Mouse (Mus musculus): ENCODE results near the gene Col6a5. TPM values are rescaled to one million over a fixed set of nuclear protein-coding genes. Genes with fewer than 3 reads are reported as not detected.
A peak's percentile ranks its signal among the peaks of the same experiment; 100 is the strongest.

Col6a5 gene
- under 1 TPM; 0.44 to 0.82 TPM for total RNA-seq (2021)
- long read RNA-seq, experiment 1, result 0 reads
- long read RNA-seq, experiment 2, result 0 reads

GRCm38 (mm10) chr9:105960533-105960932 lies at the start of gene Col6a5:
Gene Col6a5, minus strand, starts transcription at chr9:105960643.
- peak; percentile 64 for DNase-seq
- intact Hi-C loops (cut with DNase I; ENCODE audit: low total_unique reads), result no loop called here

- DNase-seq, result no peak
- intact Hi-C loops (cut with DNase I; ENCODE audit: low total_unique reads), result no loop called here
Measured at GRCm38 (mm10) chr9:105997955-105998354, 37.5 kb upstream of the Col6a5 start.

- intact Hi-C loops (cut with DNase I; ENCODE audit: low total_unique reads), result no loop called here
- DNase-seq, result no peak
Measured at GRCm38 (mm10) chr9:105992425-105992824, 32.0 kb upstream of the Col6a5 start.

DNA sequence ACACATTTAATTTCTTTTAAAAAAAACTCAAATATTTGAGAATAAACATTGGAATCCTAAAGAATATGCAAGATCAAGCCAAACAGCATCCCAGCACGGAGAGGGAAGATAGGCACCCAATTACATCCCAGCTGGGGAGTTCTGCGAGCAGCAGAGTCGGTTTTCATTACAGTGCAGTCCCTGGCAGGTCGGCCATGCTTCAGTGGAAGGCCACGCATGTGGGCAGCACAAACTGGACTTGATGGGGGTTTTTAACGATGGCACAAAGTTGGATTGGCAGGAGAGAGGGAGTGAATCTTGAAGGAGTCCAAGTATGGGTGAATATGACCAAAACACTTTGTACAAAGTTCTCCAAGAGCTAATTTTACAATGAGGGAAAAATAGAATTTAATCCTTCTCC lies 29.7 kb upstream of the Col6a5 start:
- intact Hi-C loops (cut with DNase I; ENCODE audit: low total_unique reads), result no loop called here
- no peak for DNase-seq

DNA sequence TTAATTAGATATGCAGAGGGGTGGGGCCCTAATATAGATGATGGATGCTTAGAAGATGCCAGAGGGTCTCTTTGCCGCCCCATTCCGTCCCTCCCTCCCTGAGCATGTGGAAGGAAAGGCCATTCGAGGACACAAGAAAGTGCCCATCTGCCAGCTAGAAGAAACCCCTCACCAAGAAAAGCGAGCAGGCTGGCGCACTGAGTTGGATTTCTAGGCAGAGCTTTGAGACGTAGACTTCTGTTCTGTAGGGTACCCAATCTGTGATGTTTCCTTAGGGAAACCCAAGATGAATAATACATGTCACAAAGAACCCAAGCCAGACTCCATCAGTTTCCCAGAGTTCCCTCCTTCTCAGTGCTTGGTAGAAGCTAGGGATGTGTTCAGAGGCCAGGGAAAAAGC lies 29.0 kb upstream of the Col6a5 start:
- intact Hi-C loops (cut with DNase I; ENCODE audit: low total_unique reads), result loop anchor here (10.0 kb wide), 1 partner anchor 295 kb away; no protein-coding TSS in a partner anchor
- DNase-seq, result no peak

GRCm38 (mm10) chr9:105988096-105988495 lies 27.7 kb upstream of the Col6a5 start:
- intact Hi-C loops (cut with DNase I; ENCODE audit: low total_unique reads), result loop anchor here (10.0 kb wide), 1 partner anchor 293 kb away; no protein-coding TSS in a partner anchor
- no peak for DNase-seq

DNA sequence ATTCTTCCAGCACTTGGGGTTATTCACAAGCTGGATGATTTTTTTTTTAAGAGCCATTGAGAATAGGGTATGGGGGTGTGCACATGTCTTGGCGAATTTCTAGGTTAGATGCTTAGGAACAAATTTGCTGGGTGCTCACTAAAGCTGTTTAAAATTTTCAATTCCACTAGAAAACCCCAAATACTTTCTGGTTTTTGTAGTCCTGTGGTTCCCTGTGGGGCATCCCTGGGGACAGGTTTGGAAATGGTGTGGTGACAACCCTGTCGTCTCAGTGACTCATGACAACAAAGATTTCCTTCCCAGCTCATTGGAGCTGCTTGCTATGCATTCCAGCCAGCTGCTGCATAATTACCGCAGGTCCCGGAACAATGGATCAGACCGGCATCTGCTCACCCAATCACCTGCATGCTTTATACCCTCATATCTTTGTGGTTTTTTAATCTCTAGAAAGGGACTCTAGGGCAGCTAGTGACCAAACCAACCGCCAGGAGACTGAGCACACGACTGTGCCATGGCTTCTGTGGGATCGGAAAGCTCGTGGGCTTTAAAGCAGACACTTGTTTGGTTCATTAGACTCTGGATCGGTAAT lies 24.6 kb upstream of the Col6a5 start:
- intact Hi-C loops (cut with DNase I; ENCODE audit: low total_unique reads), result loop anchor here (10.0 kb wide), 1 partner anchor 290 kb away; no protein-coding TSS in a partner anchor
- no peak for DNase-seq

DNA sequence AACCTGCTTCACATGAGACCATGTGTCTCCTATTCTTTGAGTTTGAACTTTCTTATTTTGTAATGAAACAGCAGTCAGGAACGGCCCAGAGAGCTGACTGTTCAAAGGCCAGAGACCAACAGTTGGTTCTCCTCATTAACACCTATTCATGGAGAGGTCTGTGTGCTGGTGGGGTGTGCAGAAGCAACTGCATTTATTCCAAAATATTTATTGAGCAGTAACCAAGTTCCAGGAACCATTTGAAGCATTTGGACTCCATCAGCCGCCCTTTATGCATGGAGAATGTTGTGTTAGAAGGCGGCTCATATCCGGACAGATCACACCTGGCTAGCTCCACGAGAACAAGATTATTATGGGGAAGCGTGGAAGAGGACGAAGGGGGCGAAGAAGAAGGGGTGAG lies 18.0 kb upstream of the Col6a5 start:
- intact Hi-C loops (cut with DNase I; ENCODE audit: low total_unique reads), result no loop called here
- DNase-seq, result no peak

DNA sequence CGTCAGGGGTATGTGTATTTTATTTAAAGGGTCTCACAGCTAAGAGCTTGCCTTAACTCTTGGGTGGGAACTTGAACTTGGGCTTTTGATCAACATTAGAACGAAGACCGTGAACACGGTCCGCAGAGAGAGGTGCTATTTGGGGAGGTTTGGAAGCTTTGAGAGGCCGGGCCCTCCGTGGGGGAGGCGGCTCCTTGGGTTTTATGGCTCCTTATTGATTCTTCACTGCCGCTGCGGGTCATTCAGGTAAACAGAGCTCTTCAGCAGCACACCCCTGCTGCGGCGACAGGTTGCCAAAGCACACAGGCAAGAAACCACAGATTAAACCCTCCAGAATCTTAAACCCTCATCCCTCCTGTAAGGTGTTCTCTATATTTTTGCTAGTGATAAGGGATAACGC lies 16.4 kb upstream of the Col6a5 start:
- intact Hi-C loops (cut with DNase I; ENCODE audit: low total_unique reads), result no loop called here

DNA sequence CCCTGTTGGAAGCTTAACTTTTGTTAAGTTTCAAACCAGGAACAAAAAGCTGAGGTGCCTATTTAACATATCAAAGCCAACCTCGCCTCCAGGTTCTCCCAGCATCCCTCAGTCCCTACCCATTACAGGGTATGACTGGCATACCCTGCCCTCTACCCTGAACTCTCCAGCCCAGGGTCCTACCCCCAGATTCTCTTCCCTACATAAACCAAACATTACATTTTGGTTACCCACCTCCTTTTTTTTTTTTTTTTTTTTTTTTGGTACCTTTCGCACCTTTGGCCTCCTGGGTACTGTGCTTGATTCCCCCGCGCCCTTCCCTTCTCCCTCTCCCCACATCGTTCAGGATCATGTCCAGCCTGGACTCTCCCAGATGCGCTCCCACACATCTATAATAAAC lies 15.9 kb upstream of the Col6a5 start:
- intact Hi-C loops (cut with DNase I; ENCODE audit: low total_unique reads), result no loop called here
- DNase-seq, result no peak

More for the DNA sequence above, 16.4 kb upstream of the Col6a5 start:
- DNase-seq, result no peak

DNA sequence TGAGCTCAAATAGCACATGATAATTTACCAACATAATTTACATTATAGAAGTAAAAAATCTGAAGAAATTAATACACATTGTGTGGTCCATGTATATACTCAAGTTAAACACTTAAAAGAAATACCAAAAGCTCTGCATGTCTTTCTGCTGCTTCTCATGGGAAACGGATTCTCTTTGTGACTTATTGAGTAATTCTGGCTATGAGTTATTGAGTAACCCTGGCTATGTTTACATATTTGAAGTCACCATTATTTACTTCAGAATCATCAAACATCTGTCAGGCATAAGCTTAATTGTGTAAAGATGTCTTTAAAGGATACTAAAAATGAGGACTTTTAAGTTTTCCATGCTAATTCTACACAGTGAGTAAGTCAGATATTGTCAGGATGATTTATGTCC lies 13.3 kb upstream of the Col6a5 start:
- no peak for DNase-seq
- intact Hi-C loops (cut with DNase I; ENCODE audit: low total_unique reads), result no loop called here

DNA sequence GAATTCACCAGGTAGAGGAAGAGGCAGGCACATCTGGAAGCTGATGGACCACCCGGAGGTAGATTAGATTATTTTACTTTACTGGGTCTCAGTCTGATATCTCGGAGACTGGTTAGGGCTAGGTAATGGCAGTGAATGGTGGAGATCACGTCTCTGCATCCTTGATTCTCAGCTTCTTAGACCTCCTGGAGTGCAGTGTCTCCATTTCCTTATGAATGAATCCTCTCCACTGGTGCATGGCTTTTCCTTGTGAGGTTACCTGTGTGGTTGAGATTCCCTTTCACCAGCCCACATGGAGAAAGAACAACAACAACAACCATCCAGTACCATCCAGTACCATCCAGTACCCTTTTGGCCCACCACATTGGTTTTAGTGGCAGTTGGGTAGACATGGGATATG lies 11.6 kb upstream of the Col6a5 start:
- DNase-seq, result no peak
- intact Hi-C loops (cut with DNase I; ENCODE audit: low total_unique reads), result no loop called here

DNA sequence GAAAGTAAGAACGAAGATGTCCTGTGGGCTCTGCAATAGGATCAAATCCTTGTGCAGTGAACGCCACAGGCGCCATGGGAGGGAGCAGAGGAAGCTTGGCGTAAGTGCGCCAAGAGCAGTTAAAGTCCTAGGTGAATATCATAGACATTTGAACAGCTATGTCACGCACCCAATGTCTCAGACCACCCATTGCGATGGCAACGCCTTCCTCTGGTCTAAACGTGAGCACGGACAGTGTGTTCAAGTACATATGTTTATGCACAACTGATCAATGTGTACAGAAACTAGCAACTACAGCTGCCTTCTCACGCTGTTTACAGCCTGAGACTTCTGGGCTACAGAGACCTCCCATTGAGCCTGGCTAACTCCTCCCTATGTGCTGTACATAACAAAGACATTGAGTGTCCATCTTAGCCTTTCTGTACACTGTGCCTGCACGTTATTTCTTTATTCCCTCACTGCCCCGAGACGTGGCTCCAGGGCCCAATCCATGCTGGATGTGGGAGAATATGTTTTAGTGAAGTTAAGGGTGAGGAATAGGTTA lies 11.0 kb upstream of the Col6a5 start:
- no peak for DNase-seq
- intact Hi-C loops (cut with DNase I; ENCODE audit: low total_unique reads), result no loop called here

DNA sequence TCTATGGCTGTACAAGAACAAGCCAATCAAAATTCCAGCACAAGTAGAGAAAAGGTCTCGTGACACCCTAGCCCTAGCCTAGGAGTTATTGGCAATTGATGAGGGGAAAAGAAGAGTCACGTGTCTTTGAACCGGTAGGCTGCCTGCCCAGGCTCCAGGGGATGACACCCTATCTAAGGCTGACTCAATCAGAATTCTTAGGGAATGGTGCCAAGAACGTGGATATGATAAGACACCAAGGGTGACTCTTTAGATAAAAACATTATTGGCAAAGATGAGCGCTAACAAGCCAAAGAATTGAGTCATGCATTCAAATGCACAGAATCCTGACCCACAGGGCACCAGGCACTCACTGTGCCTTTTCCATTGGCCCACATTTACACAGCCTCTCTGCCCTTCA lies 10.5 kb upstream of the Col6a5 start:
- intact Hi-C loops (cut with DNase I; ENCODE audit: low total_unique reads), result no loop called here
- DNase-seq, result no peak

DNA sequence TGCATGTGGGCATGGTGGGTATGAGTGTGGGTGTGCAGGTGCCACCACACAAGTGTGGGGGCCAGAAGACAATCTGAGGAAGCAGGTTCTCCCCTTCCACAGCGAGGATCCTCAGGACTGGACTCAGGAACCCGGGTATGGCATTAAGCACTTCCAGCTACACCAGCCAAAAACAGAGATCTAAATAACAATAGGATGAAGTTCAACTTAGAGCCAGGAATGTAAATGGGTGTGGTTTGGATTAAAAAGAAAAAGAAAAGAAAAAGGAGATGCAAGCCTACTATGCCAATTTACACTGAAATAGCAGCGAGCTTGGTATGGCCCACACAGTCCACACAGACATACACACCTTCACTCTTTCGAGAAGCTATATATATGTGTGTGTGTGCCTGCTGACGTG lies 7.5 kb upstream of the Col6a5 start:
- intact Hi-C loops (cut with DNase I; ENCODE audit: low total_unique reads), result no loop called here
- DNase-seq, result no peak

- intact Hi-C loops (cut with DNase I; ENCODE audit: low total_unique reads), result no loop called here
- DNase-seq, result no peak
Measured at GRCm38 (mm10) chr9:105959116-105959515, 1.3 kb downstream of the Col6a5 start.

GRCm38 (mm10) chr9:105949755-105950154 lies 10.7 kb downstream of the Col6a5 start:
- no peak for DNase-seq
- intact Hi-C loops (cut with DNase I; ENCODE audit: low total_unique reads), result no loop called here

DNA sequence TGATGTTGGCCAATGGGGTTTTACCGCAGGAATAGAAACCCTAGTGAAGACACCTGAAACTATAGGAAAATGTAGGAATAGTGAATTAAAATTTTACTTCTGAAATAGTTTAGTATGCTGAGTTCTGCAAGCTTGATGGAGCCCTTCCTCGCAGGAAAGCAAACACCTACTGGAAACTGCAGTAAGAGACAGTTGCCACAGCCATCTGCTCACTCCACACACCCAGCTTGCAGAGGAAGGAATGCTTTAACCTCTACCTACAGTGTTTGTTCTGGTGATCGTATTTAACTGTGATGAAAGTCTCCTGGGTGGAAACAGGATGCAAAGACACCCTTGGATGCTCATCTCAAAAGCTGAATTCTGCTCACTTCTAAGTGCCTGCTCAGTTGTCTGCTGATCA lies 12.9 kb downstream of the Col6a5 start:
- intact Hi-C loops (cut with DNase I; ENCODE audit: low total_unique reads), result no loop called here
- no peak for DNase-seq

- no peak for DNase-seq
- intact Hi-C loops (cut with DNase I; ENCODE audit: low total_unique reads), result no loop called here
Measured at GRCm38 (mm10) chr9:105933816-105934215, 26.6 kb downstream of the Col6a5 start.

- intact Hi-C loops (cut with DNase I; ENCODE audit: low total_unique reads), result no loop called here
- DNase-seq, result no peak
Measured at GRCm38 (mm10) chr9:105929287-105929686, 31.2 kb downstream of the Col6a5 start.

GRCm38 (mm10) chr9:105928406-105929071 lies 31.9 kb downstream of the Col6a5 start:
- intact Hi-C loops (cut with DNase I; ENCODE audit: low total_unique reads), result no loop called here
- no peak for DNase-seq

Data from gastrocnemius, postnatal 14 days (tissue).